Mouse (Mus musculus) right cerebral cortex, adult 2 months (tissue): Measurements from ENCODE around the gene Adamts7.

ENCODE experiments used
- DNase-seq, 2 experiments: peaks; one replicate each; pipeline ENCODE4 v3.0.0; 2021 to 2022; ENCODE audit warnings: low spot score in 2 of 2

The Adamts7 gene

GRCm38 (mm10) chr9:90234786-90235185 lies 71.9 kb downstream of the Adamts7 start:
- no peak for DNase-seq

DNA sequence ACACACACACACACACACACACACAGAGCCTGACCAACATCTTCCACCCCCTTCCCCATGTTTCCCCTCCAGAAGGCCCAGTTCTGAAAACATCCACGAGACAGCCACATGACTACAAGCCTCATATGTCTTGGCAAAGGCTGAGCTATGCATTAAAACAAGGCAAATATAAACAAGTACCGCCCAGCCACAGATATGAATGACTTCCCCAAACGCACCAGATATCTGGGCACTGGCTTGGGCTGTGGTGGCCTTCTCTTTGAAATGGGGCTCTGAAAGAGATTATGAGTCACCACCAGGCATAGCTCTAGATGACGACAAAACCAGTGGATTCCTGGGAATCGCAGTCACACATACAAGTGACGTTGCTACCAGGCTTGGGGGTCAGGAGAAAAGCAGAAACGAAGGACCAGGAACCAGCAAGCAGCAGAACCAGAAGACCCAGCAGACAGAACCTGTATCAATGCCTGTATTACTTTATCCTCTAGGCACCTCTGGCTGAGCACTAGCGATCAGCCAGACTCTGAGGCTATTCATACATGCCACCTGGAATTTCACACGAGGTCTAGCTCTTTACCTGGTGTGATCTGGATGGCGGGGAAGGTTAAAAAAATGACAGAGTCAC lies 72.5 kb downstream of the Adamts7 start:
- no peak for DNase-seq

- DNase-seq, result no peak
Measured at GRCm38 (mm10) chr9:90236817-90237216, 73.9 kb downstream of the Adamts7 start.

GRCm38 (mm10) chr9:90237232-90238062 lies 74.6 kb downstream of the Adamts7 start:
- DNase-seq, result no peak

DNA sequence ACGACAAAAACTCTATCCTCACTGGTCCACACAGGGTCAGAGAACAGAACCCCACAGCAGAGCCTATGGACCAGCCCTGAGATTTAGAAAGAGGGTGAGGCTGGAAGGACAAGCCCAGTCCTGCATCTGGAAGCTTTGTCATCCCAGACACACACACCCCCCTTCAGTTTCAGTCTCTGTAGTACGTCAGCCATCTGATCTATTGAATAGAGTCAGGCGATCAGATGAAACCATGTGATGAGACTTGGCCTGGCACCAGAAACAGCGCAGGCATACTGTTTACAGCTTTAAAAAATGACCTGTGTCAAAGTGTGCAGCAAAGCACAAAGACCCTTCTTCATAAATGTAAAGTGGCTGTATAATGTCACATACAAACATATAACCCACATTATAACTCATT lies 77.7 kb downstream of the Adamts7 start:
- no peak for DNase-seq

DNA sequence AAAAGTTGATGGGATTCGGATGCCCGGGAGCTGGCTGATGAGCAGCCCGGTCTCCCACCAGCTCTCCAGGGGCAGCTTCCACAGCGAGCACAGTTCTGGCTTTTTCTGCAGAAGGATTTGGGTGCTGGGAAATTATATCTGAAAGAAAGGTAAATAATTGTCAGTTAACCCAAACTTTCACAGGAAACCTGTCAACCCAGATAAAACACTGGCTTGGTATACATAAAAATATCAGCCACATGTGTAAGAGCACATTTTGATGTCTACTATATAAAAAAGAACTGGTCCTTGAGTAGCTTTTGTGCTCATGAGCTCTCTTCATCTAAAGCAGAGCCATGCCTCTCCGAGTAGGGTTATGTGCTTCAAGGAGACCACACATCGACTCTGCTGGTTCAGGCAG lies 78.2 kb downstream of the Adamts7 start:
- DNase-seq, result no peak

GRCm38 (mm10) chr9:90241618-90242017 lies 78.7 kb downstream of the Adamts7 start:
- no peak for DNase-seq

DNA sequence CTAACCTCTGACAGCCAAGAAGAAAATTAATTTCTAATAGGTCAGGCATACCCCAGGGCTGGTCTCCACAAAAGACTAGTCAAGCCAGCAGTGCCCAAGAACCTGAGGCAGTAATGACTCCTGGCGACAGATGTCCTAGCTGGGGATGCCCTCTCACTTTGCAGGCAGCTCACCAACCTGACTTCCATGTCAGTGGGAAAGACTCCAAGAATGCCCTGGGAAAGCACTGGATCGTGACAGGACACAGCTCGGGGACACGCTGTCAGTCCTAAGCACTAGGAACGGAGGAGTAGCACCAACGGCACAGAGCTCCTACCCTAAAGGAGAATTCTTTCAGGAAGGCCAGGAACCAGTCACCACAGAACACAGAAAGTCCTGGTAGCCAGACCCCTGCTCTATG lies 79.4 kb downstream of the Adamts7 start:
- no peak for DNase-seq

DNA sequence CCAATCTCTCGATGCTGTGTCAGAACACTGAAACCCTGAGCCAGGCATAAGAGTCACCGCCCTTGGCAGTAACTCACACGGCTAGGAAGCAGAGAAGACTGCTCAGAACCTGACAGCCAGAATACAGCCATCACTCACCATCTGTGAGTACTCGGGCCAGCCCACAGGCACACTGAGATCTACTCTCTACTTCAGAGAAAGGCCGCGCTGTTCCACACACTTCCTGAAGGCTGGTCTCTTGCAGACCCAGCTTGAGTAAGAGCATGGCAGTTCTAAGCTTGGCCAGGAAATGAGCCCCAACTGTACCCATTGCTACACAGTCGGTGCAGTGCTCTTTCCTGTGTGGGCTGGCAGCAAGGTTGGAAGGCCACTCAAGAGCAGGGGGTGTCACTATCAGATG lies 80.0 kb downstream of the Adamts7 start:
- DNase-seq, result no peak

DNA sequence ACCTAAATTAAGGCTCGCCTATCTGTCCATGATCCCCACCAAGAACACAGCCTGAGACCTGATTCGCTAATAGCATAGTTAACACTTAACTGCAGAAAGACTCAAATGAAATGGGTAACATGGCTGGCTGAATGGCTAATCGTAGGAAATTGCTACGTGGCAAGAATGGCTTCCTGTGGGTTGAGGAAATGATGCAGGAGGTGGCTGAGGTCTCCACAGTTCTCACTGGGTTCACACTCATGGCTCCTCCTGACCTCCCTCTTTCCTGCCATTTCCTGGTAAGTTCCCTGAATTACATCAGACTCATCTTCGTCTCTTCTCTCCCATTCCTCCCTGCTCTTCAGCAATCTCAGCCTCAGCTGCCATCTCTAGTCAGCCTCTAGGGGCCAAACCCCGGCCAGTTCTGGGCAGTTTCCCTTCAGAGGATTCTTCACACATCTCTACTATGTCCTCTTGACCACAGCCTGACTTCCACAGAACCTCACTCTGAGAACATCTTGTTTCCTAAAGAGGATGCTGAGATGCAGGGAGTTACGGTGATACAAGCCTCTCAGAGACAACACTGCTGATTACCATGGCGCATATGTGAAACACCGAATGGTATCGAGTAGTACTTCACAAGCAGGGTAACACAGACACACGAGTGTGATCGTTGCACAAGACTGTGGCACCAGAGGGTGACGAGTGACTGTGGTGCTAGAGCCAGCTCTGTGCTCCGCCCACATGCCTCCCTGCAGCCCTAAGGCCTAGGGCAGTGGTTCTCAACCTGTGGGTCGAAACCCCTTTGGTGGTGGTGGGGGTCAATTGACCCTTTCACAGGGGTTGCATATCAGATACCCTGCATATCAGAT lies 81.7 kb downstream of the Adamts7 start:
- no peak for DNase-seq

DNA sequence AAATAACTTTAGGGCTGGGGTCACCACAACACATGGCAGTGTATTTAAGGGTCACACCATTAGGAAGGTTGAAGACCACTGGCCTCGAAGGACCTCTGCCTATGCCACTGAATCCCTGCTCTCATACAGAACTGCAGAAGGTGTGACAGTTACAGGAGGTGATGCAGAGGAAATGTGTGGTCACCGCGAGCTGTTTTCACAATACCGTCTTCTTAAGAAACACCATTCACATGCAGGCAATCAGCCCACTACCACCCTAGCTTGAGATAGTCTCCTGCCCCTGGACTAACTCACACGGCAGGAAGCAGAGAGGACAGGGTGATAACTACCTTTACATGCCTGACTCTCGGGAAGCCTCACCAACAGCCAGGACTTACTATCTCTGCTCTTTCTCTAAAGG lies 82.3 kb downstream of the Adamts7 start:
- DNase-seq, result no peak

DNA sequence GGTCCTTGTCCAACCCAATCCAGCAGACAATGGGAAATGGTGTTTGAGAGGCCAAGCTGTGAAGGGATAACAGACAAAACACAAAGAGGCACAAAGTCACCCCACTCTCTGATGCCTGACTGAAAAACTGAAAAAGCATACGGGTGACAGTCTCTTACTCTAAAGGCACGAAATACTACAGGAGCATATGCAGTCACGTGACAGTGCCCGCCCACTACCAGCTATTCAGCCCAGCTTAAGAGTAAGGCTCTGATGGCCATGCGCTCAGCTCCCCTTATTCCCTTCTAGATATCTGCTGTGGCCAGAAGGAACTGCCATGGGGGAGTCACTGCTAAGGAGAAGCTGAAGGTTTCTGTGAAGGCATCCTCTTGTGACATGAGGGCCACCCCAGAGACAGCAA lies 82.9 kb downstream of the Adamts7 start:
- DNase-seq, result no peak

DNA sequence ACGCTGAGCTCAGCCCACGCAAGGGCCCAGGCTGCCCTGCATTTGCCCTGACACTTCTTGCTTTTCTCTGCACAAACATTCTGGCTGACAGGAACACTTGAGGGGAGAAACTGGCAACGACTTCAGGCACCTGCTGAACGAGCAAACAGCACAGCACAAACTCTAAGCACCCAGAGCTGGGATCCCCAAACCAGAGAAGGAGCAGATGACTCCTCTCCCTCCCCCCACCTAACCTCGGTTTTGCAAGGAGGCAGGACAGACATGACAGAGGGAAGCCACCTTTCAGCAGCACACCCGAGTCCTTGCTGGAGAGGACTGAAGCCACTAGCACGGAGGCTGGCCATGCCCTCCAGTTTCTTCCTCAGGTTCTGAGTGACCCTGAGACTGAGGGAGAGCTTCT lies 84.4 kb downstream of the Adamts7 start:
- DNase-seq, result no peak

- no peak for DNase-seq
Measured at GRCm38 (mm10) chr9:90248326-90248725, 85.5 kb downstream of the Adamts7 start.

- no peak for DNase-seq
Measured at GRCm38 (mm10) chr9:90249036-90249435, 86.2 kb downstream of the Adamts7 start.

DNA sequence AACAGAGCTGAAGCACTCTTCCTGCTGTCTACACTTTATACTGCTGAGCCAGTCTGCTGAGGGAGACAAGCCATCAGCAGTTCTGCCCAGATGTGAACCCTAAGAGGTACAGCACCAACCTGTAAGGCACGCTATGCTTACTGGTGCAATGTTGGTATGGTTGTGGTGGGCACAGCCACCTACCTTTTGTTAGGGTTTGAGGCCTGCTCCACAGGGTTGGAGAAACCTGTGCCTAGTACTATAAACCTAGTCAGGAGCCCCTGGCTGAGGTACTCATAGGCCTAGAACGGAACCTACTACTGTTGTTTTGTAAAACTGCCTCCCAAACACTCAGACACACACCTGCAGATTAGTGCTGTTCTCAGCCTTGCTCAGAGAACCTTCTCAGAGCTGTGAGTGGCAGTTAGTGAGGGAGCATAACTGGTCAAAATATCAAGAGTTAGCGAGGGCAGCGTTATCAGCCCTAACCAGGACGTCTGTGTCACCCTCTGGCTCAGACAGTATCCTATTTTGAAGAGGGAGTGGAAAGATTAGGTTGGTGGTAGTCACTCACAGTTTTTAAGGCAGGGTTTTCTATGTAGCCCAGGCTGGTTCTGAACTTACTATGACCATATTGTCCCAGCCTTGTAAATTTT lies 87.4 kb downstream of the Adamts7 start:
- DNase-seq, result no peak

- DNase-seq, result no peak
Measured at GRCm38 (mm10) chr9:90250964-90251750, 88.3 kb downstream of the Adamts7 start.

DNA sequence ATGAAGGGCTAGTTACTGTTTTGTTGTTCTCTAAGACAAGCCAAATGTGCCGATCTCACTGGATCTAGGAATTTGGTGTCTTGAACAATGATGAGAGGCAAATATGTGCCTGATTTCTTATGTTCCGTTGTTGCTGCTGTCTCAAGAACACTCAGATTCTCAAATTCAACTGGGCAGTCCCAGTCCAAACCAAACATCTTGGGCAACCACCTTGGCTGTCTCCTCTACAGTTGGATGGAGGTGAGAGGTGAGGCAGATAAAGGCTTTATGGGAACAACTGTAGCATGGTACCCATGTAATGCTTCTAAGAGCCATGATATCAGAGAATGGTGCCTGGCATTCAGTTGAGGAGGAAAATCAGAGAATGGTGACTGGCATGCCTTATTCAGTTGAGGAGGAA lies 90.3 kb downstream of the Adamts7 start:
- DNase-seq, result no peak

DNA sequence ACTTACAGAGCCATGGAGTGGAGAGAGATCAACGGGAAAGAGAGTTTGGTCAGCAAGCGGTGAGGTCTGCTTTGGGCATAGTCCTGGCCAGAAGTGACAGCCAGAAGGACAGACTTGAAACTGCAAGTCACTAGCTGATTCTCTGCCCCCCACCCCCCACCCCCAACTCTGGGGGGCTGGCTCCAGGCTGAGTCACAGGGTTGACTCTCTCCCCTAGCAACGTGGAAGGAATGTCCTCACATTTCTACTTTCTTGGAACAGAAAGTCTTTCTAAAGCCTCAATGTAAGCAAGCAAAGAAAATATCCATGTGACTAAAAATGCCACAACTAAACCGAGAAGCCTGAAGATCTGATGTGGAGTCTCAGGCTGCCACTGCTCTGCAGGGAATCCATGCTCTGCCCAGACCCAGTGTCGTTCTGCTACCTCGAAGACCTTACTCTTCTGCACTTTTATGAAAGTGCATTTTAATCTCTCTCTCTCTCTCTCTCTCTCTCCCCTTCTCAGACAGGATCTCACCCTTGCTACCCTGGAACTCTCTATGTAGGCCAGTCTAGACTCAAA lies 93.1 kb downstream of the Adamts7 start:
- no peak for DNase-seq

DNA sequence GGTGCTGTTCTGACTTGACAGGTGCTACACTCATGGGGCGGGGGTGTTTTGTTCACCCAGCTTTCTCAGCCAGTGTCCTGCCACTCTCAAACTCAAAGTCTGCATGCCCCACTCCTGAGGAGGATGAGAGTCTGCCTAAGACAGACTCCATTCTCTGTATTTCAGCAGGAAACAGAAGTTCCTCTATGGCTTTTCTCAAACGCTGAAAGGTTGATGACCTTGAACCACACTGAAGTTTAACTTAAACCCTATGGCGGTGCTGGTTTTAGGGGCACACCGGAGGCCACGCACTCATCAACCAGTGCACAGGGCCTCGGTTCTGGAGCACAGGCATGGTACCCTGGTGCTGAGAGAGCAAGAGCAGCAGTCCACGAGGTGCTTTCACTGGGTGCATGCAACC lies 94.4 kb downstream of the Adamts7 start:
- DNase-seq, result no peak
